Mouse (Mus musculus) ES-E14 (cell line): Measurements from ENCODE around the gene Zfp963.

Experiments used
- HCFC1 ChIP-seq: IDR thresholded peaks from 2 replicates; pipeline ENCODE4 v1.6.1; 2012; ENCODE audit warnings: low read length, inconsistent platforms, borderline replicate concordance; ENCODE audit not compliant: insufficient read depth
- MAFK ChIP-seq: IDR thresholded peaks from 2 replicates; pipeline ENCODE4 v1.6.1; 2014; ENCODE audit warnings: mild to moderate bottlenecking, low read depth, low read length, inconsistent platforms; ENCODE audit not compliant: insufficient read depth

GRCm38 (mm10) chr8:69771221-69771620, 21.5 kb upstream of the Zfp963 start:
- TF ChIP-seq MAFK (no peak), HCFC1 (no peak)
